Mouse (Mus musculus): ENCODE measurements around the gene Ttc22. TPM values are rescaled to one million over a fixed set of nuclear protein-coding genes. Genes with fewer than 3 reads are reported as not detected.

Gene Ttc22
- polyA plus RNA-seq, 1 experiment from 2014 or later, result 1.6 TPM

GRCm38 (mm10) chr4:106664697-106665096 is 42.5 kb downstream of the Ttc22 start:
- no peaks in the 10 kb centered on the region for H3K4me1 ChIP-seq (ENCODE audit: control insufficient read depth, insufficient read depth, low read depth, low read length)
- H3K4me3 ChIP-seq (ENCODE audit: low read length), result no peak overlapping the region
- H3K9me3 ChIP-seq (ENCODE audit: control insufficient read depth, low read length), result no peaks in the 10 kb centered on the region
- no peak overlapping the region for H3K9ac ChIP-seq (ENCODE audit: low read depth, low read length)
- 98% methylated on average over 6 of the region's 6 CpGs for WGBS
- H3K27me3 ChIP-seq (replicated peaks; ENCODE audit: control insufficient read depth, insufficient read depth, low read length), result no peaks in the 10 kb centered on the region
- H3K4me2 ChIP-seq (ENCODE audit: low read length), result no peak overlapping the region
- no peak overlapping the region for H3K27ac ChIP-seq (ENCODE audit: low read depth, low read length)
- peaks cover 25% of the 10 kb centered on the region for H3K36me3 ChIP-seq (ENCODE audit: control insufficient read depth, insufficient read depth, low read length)
- no peak for ATAC-seq

- peaks cover 30% of the 10 kb centered on the region for H3K36me3 ChIP-seq (ENCODE audit: control insufficient read depth, insufficient read depth, low read length)
- ATAC-seq, result no peak
- H3K4me3 ChIP-seq (ENCODE audit: low read length), result no peak overlapping the region
- no peaks in the 10 kb centered on the region for H3K4me1 ChIP-seq (ENCODE audit: control insufficient read depth, insufficient read depth, low read depth, low read length)
- H3K27me3 ChIP-seq (replicated peaks; ENCODE audit: control insufficient read depth, insufficient read depth, low read length), result no peaks in the 10 kb centered on the region
- H3K4me2 ChIP-seq (ENCODE audit: low read length), result no peak overlapping the region
- 100% methylated on average over 2 of the region's 2 CpGs for WGBS
- H3K9me3 ChIP-seq (ENCODE audit: control insufficient read depth, low read length), result no peaks in the 10 kb centered on the region
- no peak overlapping the region for H3K9ac ChIP-seq (ENCODE audit: low read depth, low read length)
- H3K27ac ChIP-seq (ENCODE audit: low read depth, low read length), result no peak overlapping the region
Measured at GRCm38 (mm10) chr4:106665269-106665668, 43.0 kb downstream of the Ttc22 start.

- no peak for ATAC-seq
- no peak overlapping the region for H3K9ac ChIP-seq (ENCODE audit: low read depth, low read length)
- no peaks in the 10 kb centered on the region for H3K4me1 ChIP-seq (ENCODE audit: control insufficient read depth, insufficient read depth, low read depth, low read length)
- H3K27ac ChIP-seq (ENCODE audit: low read depth, low read length), result no peak overlapping the region
- no peak overlapping the region for H3K4me3 ChIP-seq (ENCODE audit: low read length)
- H3K36me3 ChIP-seq (ENCODE audit: control insufficient read depth, insufficient read depth, low read length), result peaks cover 33% of the 10 kb centered on the region
- 95% methylated on average over 10 of the region's 10 CpGs for WGBS
- no peaks in the 10 kb centered on the region for H3K27me3 ChIP-seq (replicated peaks; ENCODE audit: control insufficient read depth, insufficient read depth, low read length)
- H3K9me3 ChIP-seq (ENCODE audit: control insufficient read depth, low read length), result no peaks in the 10 kb centered on the region
- H3K4me2 ChIP-seq (ENCODE audit: low read length), result no peak overlapping the region
Measured at GRCm38 (mm10) chr4:106665673-106666072, 43.4 kb downstream of the Ttc22 start.

- peaks cover 37% of the 10 kb centered on the region for H3K36me3 ChIP-seq (ENCODE audit: control insufficient read depth, insufficient read depth, low read length)
- H3K27me3 ChIP-seq (replicated peaks; ENCODE audit: control insufficient read depth, insufficient read depth, low read length), result no peaks in the 10 kb centered on the region
- H3K9ac ChIP-seq (ENCODE audit: low read depth, low read length), result no peak overlapping the region
- no peak for ATAC-seq
- H3K4me3 ChIP-seq (ENCODE audit: low read length), result no peak overlapping the region
- no peak overlapping the region for H3K4me2 ChIP-seq (ENCODE audit: low read length)
- H3K27ac ChIP-seq (ENCODE audit: low read depth, low read length), result no peak overlapping the region
- H3K9me3 ChIP-seq (ENCODE audit: control insufficient read depth, low read length), result no peaks in the 10 kb centered on the region
- WGBS, result 84% methylated on average over 2 of the region's 2 CpGs
- H3K4me1 ChIP-seq (ENCODE audit: control insufficient read depth, insufficient read depth, low read depth, low read length), result no peaks in the 10 kb centered on the region
Measured at GRCm38 (mm10) chr4:106666546-106666945, 44.3 kb downstream of the Ttc22 start.

GRCm38 (mm10) chr4:106676749-106677148 is 54.5 kb downstream of the Ttc22 start:
- no peak overlapping the region for H3K27ac ChIP-seq (ENCODE audit: low read depth, low read length)
- no peak overlapping the region for H3K4me2 ChIP-seq (ENCODE audit: low read length)
- peaks cover 7% of the 10 kb centered on the region for H3K4me1 ChIP-seq (ENCODE audit: control insufficient read depth, insufficient read depth, low read depth, low read length)
- no peaks in the 10 kb centered on the region for H3K9me3 ChIP-seq (ENCODE audit: control insufficient read depth, low read length)
- WGBS, result 90% methylated on average over 5 of the region's 5 CpGs
- H3K36me3 ChIP-seq (ENCODE audit: control insufficient read depth, insufficient read depth, low read length), result peaks cover 28% of the 10 kb centered on the region
- no peak for ATAC-seq
- H3K9ac ChIP-seq (ENCODE audit: low read depth, low read length), result no peak overlapping the region
- no peak overlapping the region for H3K4me3 ChIP-seq (ENCODE audit: low read length)
- H3K27me3 ChIP-seq (replicated peaks; ENCODE audit: control insufficient read depth, insufficient read depth, low read length), result no peaks in the 10 kb centered on the region

- Histone ChIP-seq H3K27ac (ENCODE audit: low read depth, low read length) (peak within 1 kb of the TSS; percentile 58; the same call in 1 of the 2 replicates), H3K4me3 (ENCODE audit: low read length) (peak within 1 kb of the TSS; percentile 86), H3K9ac (ENCODE audit: low read depth, low read length) (peak within 1 kb of the TSS; percentile 86), H3K4me2 (ENCODE audit: low read length) (peak within 1 kb of the TSS; percentile 78), H3K36me3 (ENCODE audit: control insufficient read depth, insufficient read depth, low read length) (peaks cover 14% of the 10 kb centered on the region), H3K9me3 (ENCODE audit: control insufficient read depth, low read length) (no peaks in the 10 kb centered on the region), H3K4me1 (ENCODE audit: control insufficient read depth, insufficient read depth, low read depth, low read length) (peaks cover 7% of the 10 kb centered on the region), H3K27me3 (replicated peaks; ENCODE audit: control insufficient read depth, insufficient read depth, low read length) (no peaks in the 10 kb centered on the region)
- ATAC-seq, result peak; percentile 98
- WGBS, result 1% methylated on average over 43 of the region's 43 CpGs
Measured at GRCm38 (mm10) chr4:106678442-106679118, 56.3 kb downstream of the Ttc22 start, which contains the start of gene Ttc4. Ttc4 (minus strand) TSS chr4:106678944.

GRCm38 (mm10) chr4:106679152-106679551 is 56.9 kb downstream of the Ttc22 start:
- no peaks in the 10 kb centered on the region for H3K27me3 ChIP-seq (replicated peaks; ENCODE audit: control insufficient read depth, insufficient read depth, low read length)
- WGBS, result 38% methylated on average over 3 of the region's 3 CpGs
- no peak overlapping the region for H3K9ac ChIP-seq (ENCODE audit: low read depth, low read length)
- ATAC-seq, result peak; percentile 51
- peak overlapping the region; percentile 86 for H3K4me3 ChIP-seq (ENCODE audit: low read length)
- H3K4me1 ChIP-seq (ENCODE audit: control insufficient read depth, insufficient read depth, low read depth, low read length), result peaks cover 7% of the 10 kb centered on the region
- H3K36me3 ChIP-seq (ENCODE audit: control insufficient read depth, insufficient read depth, low read length), result peaks cover 14% of the 10 kb centered on the region
- H3K4me2 ChIP-seq (ENCODE audit: low read length), result peak overlapping the region; percentile 78
- no peaks in the 10 kb centered on the region for H3K9me3 ChIP-seq (ENCODE audit: control insufficient read depth, low read length)
- H3K27ac ChIP-seq (ENCODE audit: low read depth, low read length), result no peak overlapping the region

- Histone ChIP-seq H3K4me3 (ENCODE audit: low read length) (no peak overlapping the region), H3K4me2 (ENCODE audit: low read length) (no peak overlapping the region), H3K9me3 (ENCODE audit: control insufficient read depth, low read length) (no peaks in the 10 kb centered on the region), H3K4me1 (ENCODE audit: control insufficient read depth, insufficient read depth, low read depth, low read length) (peaks cover 7% of the 10 kb centered on the region), H3K27ac (ENCODE audit: low read depth, low read length) (no peak overlapping the region), H3K9ac (ENCODE audit: low read depth, low read length) (no peak overlapping the region), H3K27me3 (replicated peaks; ENCODE audit: control insufficient read depth, insufficient read depth, low read length) (no peaks in the 10 kb centered on the region), H3K36me3 (ENCODE audit: control insufficient read depth, insufficient read depth, low read length) (peaks cover 7% of the 10 kb centered on the region)
- 45% methylated on average over 2 of the region's 2 CpGs for WGBS
- ATAC-seq, result no peak
Measured at GRCm38 (mm10) chr4:106680955-106681354, 58.7 kb downstream of the Ttc22 start.

GRCm38 (mm10) chr4:106688636-106689296 is 66.5 kb downstream of the Ttc22 start:
- Histone ChIP-seq H3K4me2 (ENCODE audit: low read length) (no peak overlapping the region), H3K36me3 (ENCODE audit: control insufficient read depth, insufficient read depth, low read length) (no peaks in the 10 kb centered on the region), H3K4me3 (ENCODE audit: low read length) (no peak overlapping the region), H3K27me3 (replicated peaks; ENCODE audit: control insufficient read depth, insufficient read depth, low read length) (no peaks in the 10 kb centered on the region), H3K9ac (ENCODE audit: low read depth, low read length) (no peak overlapping the region), H3K4me1 (ENCODE audit: control insufficient read depth, insufficient read depth, low read depth, low read length) (no peaks in the 10 kb centered on the region), H3K9me3 (ENCODE audit: control insufficient read depth, low read length) (no peaks in the 10 kb centered on the region), H3K27ac (ENCODE audit: low read depth, low read length) (no peak overlapping the region)
- no peak for ATAC-seq
- WGBS, result 62% methylated on average over 3 of the region's 3 CpGs

Measured in hindbrain, embryonic 16.5 days (tissue).